11 mouse cellular contexts compared by ENCODE assay signal in genomic region chr14:31604916-31605315, GRCm38 (mm10). TPM values are rescaled to one million over a fixed set of nuclear protein-coding genes. Genes with fewer than 3 reads are reported as not detected.
DNase-seq lines count a peak whose midpoint lies in the region; ATAC-seq and TF ChIP-seq lines count a peak whose summit lies in the region.
"Had no signal": no experiment of that assay in that cellular context is flagged by ENCODE, and none has a peak within 500 bp of the region (broad histone marks: within the 10 kb centered on the region; RNA-seq: fewer than 3 reads in every experiment).

No protein-coding gene starts in this region.

- no peaks in the 10 kb centered on the region for H3K27me3 ChIP-seq in heart, postnatal 0 days (ENCODE audit: control insufficient read depth, insufficient read depth, low read length)
- no peaks in the 10 kb centered on the region for H3K27me3 ChIP-seq in heart, embryonic 10.5 days (ENCODE audit: insufficient read depth, poor library complexity, severe bottlenecking)

- no peaks in the 10 kb centered on the region for H3K9me3 ChIP-seq in heart, postnatal 0 days (replicated peaks; ENCODE audit: control insufficient read depth, low read length)
- no peaks in the 10 kb centered on the region for H3K9me3 ChIP-seq in heart, embryonic 10.5 days

- DNase-seq in heart, postnatal 0 days (ENCODE audit: low spot score), result peak; percentile 56
- DNase-seq in heart, embryonic 10.5 days (ENCODE audit: low spot score), result no peak
- peak; percentile 64 for DNase-seq in 416B (ENCODE audit: low read depth)
- peak; percentile 24 for DNase-seq in c-Kit-positive CD71-positive TER-119-positive erythroid progenitor cells, embryonic 14.5 days (ENCODE audit: low spot score)
- DNase-seq in kidney, postnatal 36 days, result peak; percentile 13 to 62
- DNase-seq in gastrocnemius, postnatal 36 days, result no peak
- no peak for DNase-seq in adrenal gland, adult 2 months

- no peak overlapping the region for H3K27ac ChIP-seq in heart, postnatal 0 days (ENCODE audit: low read depth)
- no peak overlapping the region for H3K27ac ChIP-seq in heart, embryonic 10.5 days

- no peaks in the 10 kb centered on the region for H3K4me1 ChIP-seq in heart, postnatal 0 days (ENCODE audit: control insufficient read depth, insufficient read depth)
- no peaks in the 10 kb centered on the region for H3K4me1 ChIP-seq in heart, embryonic 10.5 days

- H3K4me2 ChIP-seq in heart, postnatal 0 days (ENCODE audit: low read depth, low read length), result no peak overlapping the region

- no peak for ATAC-seq in heart, postnatal 0 days (ENCODE audit: insufficient read depth, low read depth)
- ATAC-seq in megakaryocyte progenitor cell, adult 5-6 weeks (replicated peaks; ENCODE audit: poor library complexity), result no peak; the same call in 1 of the 2 replicates

- H3K4me3 ChIP-seq in heart, postnatal 0 days (ENCODE audit: low read depth, low read length), result no peak overlapping the region
- no peak overlapping the region for H3K4me3 ChIP-seq in heart, embryonic 10.5 days
- H3K4me3 ChIP-seq: erythroblast, embryonic 14.5 days had no signal

- TF ChIP-seq CTCF in heart, postnatal 0 days (IDR thresholded peaks at IDR 0.05; ENCODE audit: low read depth), result peak; percentile 64

- no peak for TF ChIP-seq EP300 in heart, postnatal 0 days (IDR thresholded peaks at IDR 0.05; ENCODE audit: low read depth)

- 62% methylated on average over 5 of the region's 5 CpGs for WGBS in heart, postnatal 0 days
- 64% methylated on average over 5 of the region's 5 CpGs for WGBS in heart, embryonic 10.5 days

- no peaks in the 10 kb centered on the region for H3K36me3 ChIP-seq in heart, postnatal 0 days (replicated peaks; ENCODE audit: control insufficient read depth, insufficient read depth, low read length)
- H3K36me3 ChIP-seq in heart, embryonic 10.5 days, result no peaks in the 10 kb centered on the region

- no peak overlapping the region for H3K9ac ChIP-seq in heart, postnatal 0 days (replicated peaks; ENCODE audit: low read depth, low read length)

- intact Hi-C loops in gastrocnemius, postnatal 36 days (cut with DNase I), result loop anchor here (2.0 kb wide), 1 partner anchor 86 kb away; no protein-coding TSS in a partner anchor

RNA-seq across cellular contexts. Expression of gene Colq, which starts 13.8 kb away (rescaled TPM):
- total RNA-seq in heart, postnatal 0 days (2014; rRNA removed; ENCODE audit: low replicate concordance), result 13.8 and 16.4 TPM in 2 replicates
- polyA plus RNA-seq in heart, postnatal 0 days (2015; fragmentation: Nextera tagmentation; extraction: Ambion mirVana), result 7.5 and 7.9 TPM in 2 replicates
- polyA plus RNA-seq in heart, embryonic 10.5 days (2016; fragmentation: Nextera tagmentation; extraction: Ambion mirVana), result 3.6 and 6.1 TPM in 2 replicates
- total RNA-seq in megakaryocyte progenitor cell, adult 5-6 weeks (2015), result not detected in 2 replicates
- total RNA-seq in megakaryocyte progenitor cell, adult 5-6 weeks (2017), result 0.37 TPM in 1 of 2 replicates, not detected in the other
- total RNA-seq in gastrocnemius, postnatal 36 days (2021), result 1 to 10 TPM; 7.5 to 8.6 TPM
- not detected for total RNA-seq in adrenal gland, adult 2 months (2021)
- 0.06 and 0.10 TPM in 2 replicates for polyA plus RNA-seq in adrenal gland, adult 2 months (2012; rRNA removed)
- polyA plus RNA-seq: erythroblast, embryonic 14.5 days had no signal

RNA-seq across cellular contexts. Expression of gene Gm49387, which starts 35.8 kb away (rescaled TPM):
- not detected in 2 replicates for total RNA-seq in heart, postnatal 0 days (2014; rRNA removed; ENCODE audit: low replicate concordance)
- 1.7 and 1.9 TPM in 2 replicates for polyA plus RNA-seq in heart, postnatal 0 days (2015; fragmentation: Nextera tagmentation; extraction: Ambion mirVana)
- polyA plus RNA-seq in heart, embryonic 10.5 days (2016; fragmentation: Nextera tagmentation; extraction: Ambion mirVana), result 0.74 and 2.4 TPM in 2 replicates
- total RNA-seq in megakaryocyte progenitor cell, adult 5-6 weeks (2015), result not detected in 2 replicates
- not detected in 2 replicates for total RNA-seq in megakaryocyte progenitor cell, adult 5-6 weeks (2017)
- total RNA-seq in gastrocnemius, postnatal 36 days (2021), result 1 to 10 TPM in 1 of 2 experiments, not detected in 1; 1.6 TPM
- total RNA-seq in adrenal gland, adult 2 months (2021), result 1 to 10 TPM in 1 of 2 experiments, not detected in 1; 2.3 TPM
- polyA plus RNA-seq in adrenal gland, adult 2 months (2012; rRNA removed), result 1.9 TPM in 1 of 2 replicates, not detected in the other
- total RNA-seq: layer of hippocampus, adult 18-20 months had no signal
- polyA plus RNA-seq: erythroblast, embryonic 14.5 days; neural tube, embryonic 11.5 days had no signal

RNA-seq across cellular contexts. Expression of gene Btd, which starts 35.9 kb away (rescaled TPM):
- total RNA-seq in heart, postnatal 0 days (2014; rRNA removed; ENCODE audit: low replicate concordance), result 29.0 and 43.1 TPM in 2 replicates
- 14.6 and 15.0 TPM in 2 replicates for polyA plus RNA-seq in heart, postnatal 0 days (2015; fragmentation: Nextera tagmentation; extraction: Ambion mirVana)
- 21.2 and 23.8 TPM in 2 replicates for polyA plus RNA-seq in heart, embryonic 10.5 days (2016; fragmentation: Nextera tagmentation; extraction: Ambion mirVana)
- total RNA-seq in megakaryocyte progenitor cell, adult 5-6 weeks (2015), result 14.7 and 15.6 TPM in 2 replicates
- 8.1 and 14.3 TPM in 2 replicates for total RNA-seq in megakaryocyte progenitor cell, adult 5-6 weeks (2017)
- total RNA-seq in gastrocnemius, postnatal 36 days (2021), result 1 to 10 TPM; 3.6 to 4.8 TPM
- total RNA-seq in adrenal gland, adult 2 months (2021), result 10 to 100 TPM; 55.6 to 63.4 TPM
- polyA plus RNA-seq in adrenal gland, adult 2 months (2012; rRNA removed), result 45.8 and 46.2 TPM in 2 replicates

RNA-seq across cellular contexts. Expression of gene Hacl1, which starts 36.2 kb away (rescaled TPM):
- 22.4 and 25.5 TPM in 2 replicates for total RNA-seq in heart, postnatal 0 days (2014; rRNA removed; ENCODE audit: low replicate concordance)
- 9.2 and 12.2 TPM in 2 replicates for polyA plus RNA-seq in heart, postnatal 0 days (2015; fragmentation: Nextera tagmentation; extraction: Ambion mirVana)
- polyA plus RNA-seq in heart, embryonic 10.5 days (2016; fragmentation: Nextera tagmentation; extraction: Ambion mirVana), result 7.8 and 8.8 TPM in 2 replicates
- total RNA-seq in megakaryocyte progenitor cell, adult 5-6 weeks (2015), result 13.3 and 18.9 TPM in 2 replicates
- 34.8 and 35.6 TPM in 2 replicates for total RNA-seq in megakaryocyte progenitor cell, adult 5-6 weeks (2017)
- 1 to 10 TPM; 5.3 to 7.4 TPM for total RNA-seq in gastrocnemius, postnatal 36 days (2021)
- total RNA-seq in adrenal gland, adult 2 months (2021), result 10 to 100 TPM; 38.9 to 67.1 TPM
- polyA plus RNA-seq in adrenal gland, adult 2 months (2012; rRNA removed), result 10.8 and 15.2 TPM in 2 replicates

Comparison
In these comparisons a context has a peak if more than half of its experiments do, and no peak if none do; other contexts are left out.
1. DNase-seq: peak in heart, postnatal 0 days (single experiment), 416B (single experiment), c-Kit-positive CD71-positive TER-119-positive erythroid progenitor cells, embryonic 14.5 days (single experiment) and kidney, postnatal 36 days (2 of 2); none in heart, embryonic 10.5 days (single experiment), gastrocnemius, postnatal 36 days (0 of 2) and adrenal gland, adult 2 months (single experiment).
2. RNA of gene Colq, which starts 13.8 kb away (total RNA-seq): 13.8 to 16.4 TPM in heart, postnatal 0 days and 7.5 to 8.6 TPM in gastrocnemius, postnatal 36 days; not detected in adrenal gland, adult 2 months and 0.37 TPM in megakaryocyte progenitor cell, adult 5-6 weeks; every median in the first group is over 4 times any median in the second.